Mouse (Mus musculus): ENCODE results near the gene Abcb1b.
A peak's percentile ranks its signal among the peaks of the same experiment; 100 is the strongest.
"Not testable (repeated sequence)": the region's sequence is repeated elsewhere in the genome, so short reads cannot be mapped to it uniquely, and the experiment has no call there.

Abcb1b gene

GRCm38 (mm10) chr5:8865630-8866029, 67.7 kb downstream of the Abcb1b start:
- DNase-seq, result not testable (repeated sequence)

GRCm38 (mm10) chr5:8866366-8866765, 68.4 kb downstream of the Abcb1b start:
- DNase-seq, result no peak

GRCm38 (mm10) chr5:8868019-8868418, 70.1 kb downstream of the Abcb1b start:
- DNase-seq, result peak; percentile 35 to 42

- no peak for DNase-seq
Observed at GRCm38 (mm10) chr5:8872979-8873915, 75.3 kb downstream of the Abcb1b start.

- no peak for DNase-seq
Observed at GRCm38 (mm10) chr5:8877086-8877485, 79.1 kb downstream of the Abcb1b start.

- no peak for DNase-seq
Observed at GRCm38 (mm10) chr5:8877800-8878199, 79.9 kb downstream of the Abcb1b start.

GRCm38 (mm10) chr5:8885837-8886236, 87.9 kb downstream of the Abcb1b start:
- DNase-seq, result no peak

- peak; percentile 78 to 83 for DNase-seq
Observed at GRCm38 (mm10) chr5:8893300-8894103, 95.6 kb downstream of the Abcb1b start, which contains the start of gene Abcb4. Gene Abcb4, plus strand, starts transcription at chr5:8893717.

GRCm38 (mm10) chr5:8894104-8894425, 96.1 kb downstream of the Abcb1b start:
- DNase-seq, result no peak

GRCm38 (mm10) chr5:8894641-8895490, 96.9 kb downstream of the Abcb1b start:
- DNase-seq, result peak; percentile 50 to 54

GRCm38 (mm10) chr5:8896198-8896597, 98.3 kb downstream of the Abcb1b start:
- no peak for DNase-seq

GRCm38 (mm10) chr5:8898246-8898645, 100.3 kb downstream of the Abcb1b start:
- no peak for DNase-seq

GRCm38 (mm10) chr5:8901001-8901400, 103.1 kb downstream of the Abcb1b start:
- DNase-seq, result no peak

GRCm38 (mm10) chr5:8902141-8902817, 104.3 kb downstream of the Abcb1b start:
- no peak for DNase-seq

GRCm38 (mm10) chr5:8904539-8904938, 106.6 kb downstream of the Abcb1b start:
- no peak for DNase-seq

GRCm38 (mm10) chr5:8911567-8912198, 113.7 kb downstream of the Abcb1b start:
- DNase-seq, result peak; percentile 39 to 49

Measured in B cell, adult 2 months (primary cell).